Mouse (Mus musculus) liver, embryonic 14 days (tissue): Measurements from ENCODE around the gene Gm10128. TPM values are rescaled to one million over a fixed set of nuclear protein-coding genes. Genes with fewer than 3 reads are reported as not detected.

Source experiments
- polyA plus RNA-seq: library from polyadenylated mRNA; depleted of rRNA; stranded (reverse); fragments of >200 nt; gene quantifications from 2 replicates; pipeline ENCODE4 v1.2.3, GENCODE M21; 2012; rRNA removed

The Gm10128 gene
- not detected in 2 replicates for polyA plus RNA-seq

GRCm38 (mm10) chr14:7643872-7644271 is at the start of gene Gm10128:
Gm10128 (minus strand) TSS chr14:7643972.

GRCm38 (mm10) chr14:7595492-7595891 is 48.3 kb downstream of the Gm10128 start, which contains the start of gene Gm10338:
Gm10338 (minus strand) TSS chr14:7595592.

Other genes with a start within 250 kb of the Gm10128 start
- gene Gm3755, start 193.1 kb downstream of the Gm10128 start, polyA plus RNA-seq, result not detected in 2 replicates
- gene Gm3752, start 160.2 kb downstream of the Gm10128 start, polyA plus RNA-seq, result 0.03 TPM in 1 of 2 replicates, not detected in the other
- gene Gm3558, start 75.4 kb downstream of the Gm10128 start, polyA plus RNA-seq, result 0.02 TPM in 2 replicates
- not detected in 2 replicates for gene Gm10338, start 48.4 kb downstream of the Gm10128 start, polyA plus RNA-seq
- not detected in 2 replicates for gene Gm26661, start 147.6 kb upstream of the Gm10128 start, polyA plus RNA-seq
- 3.7 TPM in 2 replicates for gene Flnb, start 174.0 kb upstream of the Gm10128 start, polyA plus RNA-seq